Mouse (Mus musculus): ENCODE measurements around the gene Gpnmb. TPM values are rescaled to one million over a fixed set of nuclear protein-coding genes. Genes with fewer than 3 reads are reported as not detected.

The Gpnmb gene
- 0.74 and 0.94 TPM in 2 replicates for polyA plus RNA-seq (2014; fragmentation: Nextera tagmentation; extraction: Ambion mirVana)

GRCm38 (mm10) chr6:49036275-49037267 is at the start of gene Gpnmb:
Gene Gpnmb (plus strand): TSS chr6:49036546.
- H3K9ac ChIP-seq (ENCODE audit: low read length): no peak within 1 kb of the TSS
- no peak within 1 kb of the TSS; the same call in 1 of the 2 replicates for H3K4me2 ChIP-seq
- H3K4me3 ChIP-seq (ENCODE audit: low read depth, low read length): no peak within 1 kb of the TSS
- H3K27me3 ChIP-seq (ENCODE audit: control insufficient read depth, insufficient read depth, low read length): no peaks in the 10 kb centered on the region; the same call in 1 of the 2 replicates
- WGBS: 47% methylated on average over 28 of the region's 28 CpGs
- no peaks in the 10 kb centered on the region for H3K4me1 ChIP-seq (ENCODE audit: control insufficient read depth, insufficient read depth, low read length)
- no peak within 1 kb of the TSS for H3K27ac ChIP-seq (ENCODE audit: low read depth, low read length)
- DNase-seq (ENCODE audit: low spot score, missing footprints) (no peak), ATAC-seq (ENCODE audit: low FRiP score) (no peak)
- no peaks in the 10 kb centered on the region for H3K9me3 ChIP-seq (ENCODE audit: control insufficient read depth, low read length)
- no peaks in the 10 kb centered on the region for H3K36me3 ChIP-seq (ENCODE audit: control insufficient read depth, insufficient read depth, low read length)

GRCm38 (mm10) chr6:48989971-48990370 is 46.4 kb upstream of the Gpnmb start:
- Histone ChIP-seq H3K4me3 (ENCODE audit: low read depth, low read length) (no peak overlapping the region), H3K4me1 (ENCODE audit: control insufficient read depth, insufficient read depth, low read length) (no peaks in the 10 kb centered on the region), H3K36me3 (ENCODE audit: control insufficient read depth, insufficient read depth, low read length) (no peaks in the 10 kb centered on the region), H3K27me3 (ENCODE audit: control insufficient read depth, insufficient read depth, low read length) (no peaks in the 10 kb centered on the region), H3K9me3 (ENCODE audit: control insufficient read depth, low read length) (no peaks in the 10 kb centered on the region), H3K9ac (ENCODE audit: low read length) (no peak overlapping the region), H3K27ac (ENCODE audit: low read depth, low read length) (no peak overlapping the region), H3K4me2 (no peak overlapping the region)
- WGBS: 85% methylated on average over 5 of the region's 5 CpGs
- DNase-seq (ENCODE audit: low spot score, missing footprints) (no peak), ATAC-seq (ENCODE audit: low FRiP score) (no peak)

- Histone ChIP-seq H3K4me3 (ENCODE audit: low read depth, low read length) (no peak overlapping the region), H3K27ac (ENCODE audit: low read depth, low read length) (no peak overlapping the region), H3K4me1 (ENCODE audit: control insufficient read depth, insufficient read depth, low read length) (no peaks in the 10 kb centered on the region), H3K9me3 (ENCODE audit: control insufficient read depth, low read length) (no peaks in the 10 kb centered on the region), H3K9ac (ENCODE audit: low read length) (no peak overlapping the region), H3K36me3 (ENCODE audit: control insufficient read depth, insufficient read depth, low read length) (no peaks in the 10 kb centered on the region), H3K27me3 (ENCODE audit: control insufficient read depth, insufficient read depth, low read length) (no peaks in the 10 kb centered on the region), H3K4me2 (no peak overlapping the region)
- DNase-seq (ENCODE audit: low spot score, missing footprints): no peak
- WGBS: 83% methylated on average over 4 of the region's 4 CpGs
- no peak for ATAC-seq (ENCODE audit: low FRiP score)
These were observed 44.4 kb upstream of the Gpnmb start for GRCm38 (mm10) chr6:48991991-48992390.

- Histone ChIP-seq H3K4me3 (ENCODE audit: low read depth, low read length) (no peak overlapping the region), H3K27ac (ENCODE audit: low read depth, low read length) (no peak overlapping the region), H3K9ac (ENCODE audit: low read length) (no peak overlapping the region), H3K27me3 (ENCODE audit: control insufficient read depth, insufficient read depth, low read length) (no peaks in the 10 kb centered on the region), H3K4me2 (no peak overlapping the region), H3K36me3 (ENCODE audit: control insufficient read depth, insufficient read depth, low read length) (no peaks in the 10 kb centered on the region), H3K9me3 (ENCODE audit: control insufficient read depth, low read length) (no peaks in the 10 kb centered on the region), H3K4me1 (ENCODE audit: control insufficient read depth, insufficient read depth, low read length) (no peaks in the 10 kb centered on the region)
- no peak for DNase-seq (ENCODE audit: low spot score, missing footprints)
- ATAC-seq (ENCODE audit: low FRiP score): no peak
- 73% methylated on average over 6 of the region's 6 CpGs for WGBS
These were observed 38.2 kb upstream of the Gpnmb start for GRCm38 (mm10) chr6:48998186-48998585.

- H3K4me3 ChIP-seq (ENCODE audit: low read depth, low read length): no peak overlapping the region
- H3K27ac ChIP-seq (ENCODE audit: low read depth, low read length): no peak overlapping the region
- no peak overlapping the region for H3K9ac ChIP-seq (ENCODE audit: low read length)
- ATAC-seq (ENCODE audit: low FRiP score) (no peak), DNase-seq (ENCODE audit: low spot score, missing footprints) (no peak)
- 93% methylated on average over 4 of the region's 4 CpGs for WGBS
- no peaks in the 10 kb centered on the region for H3K27me3 ChIP-seq (ENCODE audit: control insufficient read depth, insufficient read depth, low read length)
- H3K4me1 ChIP-seq (ENCODE audit: control insufficient read depth, insufficient read depth, low read length): no peaks in the 10 kb centered on the region
- no peaks in the 10 kb centered on the region for H3K9me3 ChIP-seq (ENCODE audit: control insufficient read depth, low read length)
- H3K4me2 ChIP-seq: no peak overlapping the region
- no peaks in the 10 kb centered on the region for H3K36me3 ChIP-seq (ENCODE audit: control insufficient read depth, insufficient read depth, low read length)
These were observed 37.5 kb upstream of the Gpnmb start for GRCm38 (mm10) chr6:48998796-48999195.

- no peaks in the 10 kb centered on the region for H3K4me1 ChIP-seq (ENCODE audit: control insufficient read depth, insufficient read depth, low read length)
- no peaks in the 10 kb centered on the region for H3K27me3 ChIP-seq (ENCODE audit: control insufficient read depth, insufficient read depth, low read length)
- H3K9me3 ChIP-seq (ENCODE audit: control insufficient read depth, low read length): no peaks in the 10 kb centered on the region
- no peak overlapping the region for H3K4me2 ChIP-seq
- no peaks in the 10 kb centered on the region for H3K36me3 ChIP-seq (ENCODE audit: control insufficient read depth, insufficient read depth, low read length)
- H3K9ac ChIP-seq (ENCODE audit: low read length): no peak overlapping the region
- no peak for ATAC-seq (ENCODE audit: low FRiP score)
- H3K27ac ChIP-seq (ENCODE audit: low read depth, low read length): no peak overlapping the region
- 55% methylated on average over 4 of the region's 4 CpGs for WGBS
- H3K4me3 ChIP-seq (ENCODE audit: low read depth, low read length): no peak overlapping the region
- no peak for DNase-seq (ENCODE audit: low spot score, missing footprints)
These were observed 33.0 kb upstream of the Gpnmb start for GRCm38 (mm10) chr6:49003381-49003780.

GRCm38 (mm10) chr6:49007981-49008380 is 28.4 kb upstream of the Gpnmb start:
- no peak; the same call in 1 of the 2 replicates for ATAC-seq (ENCODE audit: low FRiP score)
- no peak overlapping the region for H3K9ac ChIP-seq (ENCODE audit: low read length)
- 2% methylated on average over 9 of the region's 9 CpGs for WGBS
- no peaks in the 10 kb centered on the region; the same call in 1 of the 2 replicates for H3K9me3 ChIP-seq (ENCODE audit: control insufficient read depth, low read length)
- H3K36me3 ChIP-seq (ENCODE audit: control insufficient read depth, insufficient read depth, low read length): no peaks in the 10 kb centered on the region
- DNase-seq (ENCODE audit: low spot score, missing footprints): peak; percentile 95
- no peaks in the 10 kb centered on the region for H3K4me1 ChIP-seq (ENCODE audit: control insufficient read depth, insufficient read depth, low read length)
- no peak overlapping the region for H3K27ac ChIP-seq (ENCODE audit: low read depth, low read length)
- H3K27me3 ChIP-seq (ENCODE audit: control insufficient read depth, insufficient read depth, low read length): no peaks in the 10 kb centered on the region
- H3K4me2 ChIP-seq: peak overlapping the region; percentile 37
- H3K4me3 ChIP-seq (ENCODE audit: low read depth, low read length): peak overlapping the region; percentile 18

- ATAC-seq (ENCODE audit: low FRiP score) (no peak), DNase-seq (ENCODE audit: low spot score, missing footprints) (peak; percentile 85)
- Histone ChIP-seq H3K27ac (ENCODE audit: low read depth, low read length) (no peak overlapping the region), H3K9me3 (ENCODE audit: control insufficient read depth, low read length) (no peaks in the 10 kb centered on the region; the same call in 1 of the 2 replicates), H3K36me3 (ENCODE audit: control insufficient read depth, insufficient read depth, low read length) (no peaks in the 10 kb centered on the region), H3K4me3 (ENCODE audit: low read depth, low read length) (peak overlapping the region; percentile 18), H3K4me1 (ENCODE audit: control insufficient read depth, insufficient read depth, low read length) (no peaks in the 10 kb centered on the region), H3K9ac (ENCODE audit: low read length) (no peak overlapping the region), H3K27me3 (ENCODE audit: control insufficient read depth, insufficient read depth, low read length) (no peaks in the 10 kb centered on the region), H3K4me2 (peak overlapping the region; percentile 37)
- WGBS: 31% methylated on average over 13 of the region's 13 CpGs
These were observed 27.8 kb upstream of the Gpnmb start for GRCm38 (mm10) chr6:49008420-49009160.

GRCm38 (mm10) chr6:49009161-49009555 is 27.2 kb upstream of the Gpnmb start:
- DNase-seq (ENCODE audit: low spot score, missing footprints) (no peak), ATAC-seq (ENCODE audit: low FRiP score) (no peak)
- H3K36me3 ChIP-seq (ENCODE audit: control insufficient read depth, insufficient read depth, low read length): no peaks in the 10 kb centered on the region
- no peak overlapping the region for H3K4me3 ChIP-seq (ENCODE audit: low read depth, low read length)
- H3K9me3 ChIP-seq (ENCODE audit: control insufficient read depth, low read length): no peaks in the 10 kb centered on the region; the same call in 1 of the 2 replicates
- H3K27me3 ChIP-seq (ENCODE audit: control insufficient read depth, insufficient read depth, low read length): no peaks in the 10 kb centered on the region
- H3K27ac ChIP-seq (ENCODE audit: low read depth, low read length): no peak overlapping the region
- no peak overlapping the region for H3K9ac ChIP-seq (ENCODE audit: low read length)
- H3K4me2 ChIP-seq: no peak overlapping the region
- H3K4me1 ChIP-seq (ENCODE audit: control insufficient read depth, insufficient read depth, low read length): no peaks in the 10 kb centered on the region
- 53% methylated on average over 7 of the region's 7 CpGs for WGBS
